Mouse (Mus musculus) liver, adult 2 months (tissue): ENCODE results near the gene Zfp511. TPM values are rescaled to one million over a fixed set of nuclear protein-coding genes. Genes with fewer than 3 reads are reported as not detected.
A peak's percentile ranks its signal among the peaks of the same experiment; 100 is the strongest.

ENCODE experiments used
- DNase-seq: peaks from one replicate; pipeline ENCODE4 v3.0.0-alpha.2; 2011; ENCODE audit warnings: low read depth, low spot score; ENCODE audit errors: extremely low read depth
- H3K27ac ChIP-seq: fragments of 200-500 bp; replicated peaks from 2 replicates; pipeline ENCODE4 v1.5.1; 2012; ENCODE audit warnings: low read depth, mild to moderate bottlenecking, control low read depth, inconsistent platforms, low read length; ENCODE audit not compliant: insufficient read depth
- H3K27me3 ChIP-seq: fragments of 200-500 bp; 2 replicates; pipeline ENCODE4 v1.6.1; 2012; ENCODE audit warnings: mild to moderate bottlenecking, moderate library complexity, low read length, inconsistent platforms; ENCODE audit not compliant: control insufficient read depth, insufficient read depth
- H3K36me3 ChIP-seq: fragments of 200-500 bp; 2 replicates; pipeline ENCODE4 v1.6.1; 2012; ENCODE audit warnings: low read length, inconsistent platforms; ENCODE audit not compliant: control insufficient read depth, insufficient read depth
- H3K4me1 ChIP-seq: fragments of 200-500 bp; 2 replicates; pipeline ENCODE4 v1.6.1; 2011; ENCODE audit warnings: low read length; ENCODE audit not compliant: control insufficient read depth, insufficient read depth
- H3K4me3 ChIP-seq: fragments of 200-500 bp; 2 replicates; pipeline ENCODE4 v1.5.1; 2011; ENCODE audit warnings: low read depth, mild to moderate bottlenecking, control low read depth, low read length, moderate library complexity; ENCODE audit not compliant: insufficient read depth
- H3K79me2 ChIP-seq: fragments of 200-500 bp; 2 replicates; pipeline ENCODE4 v1.6.1; 2012; ENCODE audit warnings: inconsistent platforms, mild to moderate bottlenecking, low read length, moderate library complexity; ENCODE audit not compliant: control insufficient read depth, insufficient read depth
- H3K9ac ChIP-seq: fragments of 200-500 bp; 2 replicates; pipeline ENCODE4 v1.6.1; 2012; ENCODE audit warnings: low read depth, mild to moderate bottlenecking, control low read depth, inconsistent platforms, low read length
- CTCF ChIP-seq: fragments of 200-500 bp; IDR thresholded peaks from 2 replicates; pipeline ENCODE4 v1.5.1; 2011; ENCODE audit warnings: low read depth, low read length, control low read depth
- POLR2A ChIP-seq: fragments of 200-500 bp; IDR thresholded peaks from 2 replicates; pipeline ENCODE4 v1.6.1; 2011; ENCODE audit warnings: low read length, control low read depth; ENCODE audit not compliant: insufficient read depth; ENCODE audit errors: extremely low read depth
- WGBS: fragments of 180-500 bp; shearing (Covaris S2); methylation state at CpG from one replicate; pipeline ENCODE4 v1.1.7; 2018; 5-methylcytosine and 5-hydroxymethylcytosine counted together
- polyA plus RNA-seq: library from polyadenylated mRNA; depleted of rRNA; stranded (reverse); fragments of >200 nt; gene quantifications from 2 replicates; pipeline ENCODE4 v1.2.3, GENCODE M21; 2012
- total RNA-seq: library from RNA; depleted of rRNA; stranded (reverse); fragments of >200 nt; gene quantifications from 2 replicates; pipeline ENCODE4 v1.2.3, GENCODE M21; 2014

The Zfp511 gene
- total and polyA plus RNA-seq, 2 experiments, result 6.0 to 23.7 TPM

- Histone ChIP-seq H3K79me2 (no peaks in the 10 kb centered on the region), H3K36me3 (no peaks in the 10 kb centered on the region), H3K27ac (no peak overlapping the region), H3K4me1 (peaks cover 14% of the 10 kb centered on the region), H3K4me3 (peak overlapping the region; percentile 22; the same call in 1 of the 2 replicates), H3K9ac (no peak overlapping the region), H3K27me3 (peaks cover 24% of the 10 kb centered on the region)
- DNase-seq, result peak; percentile 24
- TF ChIP-seq POLR2A (no peak), CTCF (no peak)
- WGBS, result under 1% methylated on average over 34 of the region's 34 CpGs
These were observed 13.0 kb downstream of the Zfp511 start for GRCm38 (mm10) chr7:140049115-140049689.

- Histone ChIP-seq H3K27ac (no peak overlapping the region), H3K4me1 (peaks cover 5% of the 10 kb centered on the region), H3K27me3 (peaks cover 7% of the 10 kb centered on the region; the same call in 1 of the 2 replicates), H3K79me2 (no peaks in the 10 kb centered on the region), H3K9ac (no peak overlapping the region), H3K4me3 (no peak overlapping the region), H3K36me3 (no peaks in the 10 kb centered on the region)
- TF ChIP-seq CTCF (no peak), POLR2A (no peak)
- DNase-seq, result no peak
- WGBS, result 81% methylated on average over 4 of the region's 4 CpGs
These were observed 17.9 kb downstream of the Zfp511 start for GRCm38 (mm10) chr7:140054124-140054523.

GRCm38 (mm10) chr7:140057413-140058407 is 21.5 kb downstream of the Zfp511 start:
- Histone ChIP-seq H3K27ac (no peak overlapping the region), H3K9ac (0 out of 2 replicates have a peak overlapping the region, but pooled peaks have one; percentile 6), H3K4me1 (no peaks in the 10 kb centered on the region), H3K4me3 (peak overlapping the region; percentile 9; the same call in 1 of the 2 replicates), H3K79me2 (no peaks in the 10 kb centered on the region), H3K27me3 (peaks cover 6% of the 10 kb centered on the region; the same call in 1 of the 2 replicates), H3K36me3 (no peaks in the 10 kb centered on the region)
- WGBS, result 6% methylated on average over 53 of the region's 53 CpGs
- no peak for TF ChIP-seq POLR2A
- no peak for DNase-seq

- Histone ChIP-seq H3K79me2 (no peaks in the 10 kb centered on the region), H3K4me3 (no peak overlapping the region), H3K36me3 (no peaks in the 10 kb centered on the region), H3K27me3 (peaks cover 6% of the 10 kb centered on the region; the same call in 1 of the 2 replicates), H3K27ac (no peak overlapping the region), H3K9ac (no peak overlapping the region), H3K4me1 (no peaks in the 10 kb centered on the region)
- WGBS, result 41% methylated on average over 7 of the region's 7 CpGs
- TF ChIP-seq POLR2A (no peak), CTCF (no peak)
- no peak for DNase-seq
These were observed 22.3 kb downstream of the Zfp511 start for GRCm38 (mm10) chr7:140058528-140058927.

GRCm38 (mm10) chr7:140059601-140060000 is 23.4 kb downstream of the Zfp511 start:
- Histone ChIP-seq H3K27me3 (peaks cover 6% of the 10 kb centered on the region; the same call in 1 of the 2 replicates), H3K79me2 (no peaks in the 10 kb centered on the region), H3K27ac (no peak overlapping the region), H3K36me3 (no peaks in the 10 kb centered on the region), H3K4me1 (no peaks in the 10 kb centered on the region), H3K4me3 (no peak overlapping the region), H3K9ac (no peak overlapping the region)
- no peak for DNase-seq
- whole genome bisulfite sequencing, result 63% methylated on average over 4 of the region's 4 CpGs
- no peak for TF ChIP-seq CTCF
- TF ChIP-seq POLR2A, result no peak
